Mouse (Mus musculus) adrenal gland, postnatal 25 days (tissue): ENCODE measurements around the gene Chchd6. TPM values are rescaled to one million over a fixed set of nuclear protein-coding genes. Genes with fewer than 3 reads are reported as not detected.

Experiments used
- DNase-seq: peaks from one replicate; pipeline ENCODE4 v3.0.0; 2021; ENCODE audit warnings: mixed read lengths
- total RNA-seq: library from RNA; stranded (reverse); gene quantifications from 2 replicates; pipeline ENCODE4 v1.2.3, GENCODE M21; 2021

Chchd6 gene
- total RNA-seq, 1 experiment from 2014 or later = 22.1 TPM

DNA sequence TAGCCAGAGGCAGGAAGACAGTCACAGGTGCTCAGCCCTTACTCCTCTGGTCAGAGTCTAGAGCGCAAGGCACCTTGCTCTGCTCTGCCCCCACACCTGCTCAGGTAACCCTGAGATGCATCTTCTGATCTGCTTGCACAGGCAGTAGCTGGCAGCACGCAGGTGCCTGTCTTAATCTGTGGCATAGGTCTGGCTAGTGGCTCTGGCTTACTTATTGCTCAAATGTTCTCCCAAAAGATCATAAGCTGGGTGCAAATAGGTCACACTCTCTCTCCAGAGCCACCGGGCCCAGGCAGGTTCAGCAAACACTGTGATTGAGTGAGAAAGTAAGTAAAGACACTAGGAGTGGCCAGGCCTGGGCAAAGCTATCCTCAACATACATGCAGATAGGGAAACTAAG lies 236.3 kb downstream of the Chchd6 start:
- DNase-seq = no peak

DNA sequence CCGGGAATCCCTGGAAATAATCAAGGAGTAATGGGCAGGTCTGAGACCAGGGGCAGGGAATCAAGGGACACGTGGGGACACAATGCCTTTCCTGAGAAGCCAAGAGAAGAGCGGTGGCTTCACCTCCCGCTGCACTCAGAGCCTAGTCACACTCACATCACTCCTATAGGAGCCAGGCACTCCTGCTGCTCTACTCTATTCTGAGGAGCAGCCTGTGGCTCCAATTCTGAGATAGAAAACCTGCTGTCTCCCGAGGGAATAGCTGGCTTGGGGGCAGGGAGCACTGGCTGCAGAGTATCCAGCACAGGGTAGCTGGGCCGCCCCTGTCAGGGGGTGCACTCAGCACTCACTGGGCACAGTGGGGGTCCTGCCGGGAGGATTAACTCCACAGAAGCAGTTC lies 239.8 kb downstream of the Chchd6 start:
- no peak for DNase-seq

DNA sequence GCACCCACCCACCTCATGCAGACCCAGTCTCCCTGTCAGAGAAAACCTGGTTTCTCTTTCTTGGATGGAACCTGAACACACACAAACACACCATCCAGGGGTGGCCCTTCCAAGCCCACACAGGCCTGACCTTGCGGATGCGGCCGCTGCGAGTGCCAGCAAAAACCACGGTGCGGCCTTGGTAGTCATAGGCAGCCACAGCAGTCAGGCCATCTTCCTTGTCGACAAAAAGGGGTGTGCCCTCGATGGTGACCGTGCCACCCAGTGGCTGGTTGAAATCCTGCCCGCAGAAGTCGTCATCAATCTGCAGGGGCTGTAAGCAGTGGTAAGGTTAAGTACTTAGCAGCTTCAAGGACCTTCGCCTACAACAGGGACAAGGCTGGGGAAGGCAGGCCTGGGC lies 240.7 kb downstream of the Chchd6 start:
- DNase-seq = peak; percentile 87

GRCm38 (mm10) chr6:89354076-89354475 lies 241.4 kb downstream of the Chchd6 start:
- DNase-seq = peak; percentile 48

GRCm38 (mm10) chr6:89353101-89353500 lies 242.4 kb downstream of the Chchd6 start:
- peak; percentile 46 for DNase-seq

DNA sequence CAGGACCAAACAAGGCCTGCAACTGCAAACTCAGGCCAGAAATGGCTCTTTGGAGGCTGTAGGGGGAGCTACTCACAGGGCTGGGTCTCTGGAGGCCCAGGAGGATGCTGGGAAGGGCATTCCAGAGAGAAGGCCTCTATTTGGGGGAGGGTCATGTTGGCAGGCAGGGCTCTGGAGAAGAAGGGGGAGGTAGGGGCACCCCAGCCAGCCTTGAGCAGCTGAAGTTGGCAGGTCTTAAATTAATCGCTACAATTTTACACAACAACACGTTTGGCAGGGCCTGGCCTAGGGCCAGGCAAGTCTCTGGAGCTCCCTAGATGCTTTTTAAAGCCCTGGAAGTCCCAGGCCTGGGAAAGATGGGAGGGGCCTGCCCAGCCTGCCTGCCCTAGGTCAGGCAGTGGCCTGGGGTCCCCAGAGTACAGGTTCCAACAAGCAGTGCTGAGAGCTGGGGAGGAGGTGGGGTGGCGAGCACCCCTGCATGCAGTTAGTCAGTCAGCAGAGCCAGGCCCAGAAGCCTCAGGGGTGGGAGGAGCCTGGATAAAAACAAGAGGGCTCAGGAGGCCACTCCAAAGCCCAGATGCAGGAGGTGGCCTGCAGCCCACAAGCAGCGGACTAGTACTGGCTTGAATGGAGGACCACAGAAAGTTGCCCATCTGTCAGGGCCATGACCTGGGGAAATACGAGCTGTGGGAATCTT lies 243.9 kb downstream of the Chchd6 start:
- peak; percentile 61 for DNase-seq

DNA sequence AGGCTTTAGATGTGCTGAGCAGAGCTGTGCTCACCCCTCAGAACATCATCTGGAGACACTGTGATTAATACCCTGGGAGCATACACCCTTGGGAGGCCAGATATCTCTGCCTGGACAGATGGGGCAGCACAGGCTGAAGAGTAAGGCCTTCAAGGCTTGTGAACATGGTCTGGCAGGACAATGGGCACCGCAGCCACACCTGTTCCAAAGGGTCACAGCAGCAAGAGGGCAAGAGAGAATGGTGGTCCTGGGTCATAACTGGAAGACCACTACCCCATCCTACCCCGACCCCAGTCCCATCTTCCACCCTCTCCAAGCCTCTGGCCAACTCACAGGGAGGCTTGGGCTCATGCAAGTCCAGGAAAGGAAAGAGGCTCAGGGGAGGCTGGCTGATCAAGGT lies 244.9 kb downstream of the Chchd6 start:
- DNase-seq = no peak

DNA sequence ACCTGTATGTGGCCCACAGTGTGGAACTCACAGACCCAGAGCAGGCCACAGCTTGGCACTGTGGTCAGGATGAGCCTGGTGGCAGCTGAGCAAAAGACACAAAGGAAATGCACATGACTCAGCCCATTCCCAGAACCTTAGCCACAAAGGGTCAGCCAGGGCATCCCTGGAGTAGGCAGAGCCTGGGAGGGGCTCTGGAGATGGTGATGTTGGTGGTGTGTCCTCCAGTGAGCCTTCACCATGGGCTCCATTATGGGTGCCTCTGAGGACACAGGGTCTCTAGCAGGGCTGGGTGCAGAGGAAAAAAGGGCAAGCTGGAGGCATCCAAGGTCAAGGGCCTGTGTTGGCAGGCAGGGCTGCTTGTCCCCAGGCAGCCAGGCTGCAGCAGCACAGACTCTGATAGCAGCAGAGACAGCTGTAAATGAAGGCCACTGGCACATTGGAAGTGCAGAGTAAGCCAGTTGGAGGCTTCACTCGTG lies 245.4 kb downstream of the Chchd6 start:
- DNase-seq = peak; percentile 50

DNA sequence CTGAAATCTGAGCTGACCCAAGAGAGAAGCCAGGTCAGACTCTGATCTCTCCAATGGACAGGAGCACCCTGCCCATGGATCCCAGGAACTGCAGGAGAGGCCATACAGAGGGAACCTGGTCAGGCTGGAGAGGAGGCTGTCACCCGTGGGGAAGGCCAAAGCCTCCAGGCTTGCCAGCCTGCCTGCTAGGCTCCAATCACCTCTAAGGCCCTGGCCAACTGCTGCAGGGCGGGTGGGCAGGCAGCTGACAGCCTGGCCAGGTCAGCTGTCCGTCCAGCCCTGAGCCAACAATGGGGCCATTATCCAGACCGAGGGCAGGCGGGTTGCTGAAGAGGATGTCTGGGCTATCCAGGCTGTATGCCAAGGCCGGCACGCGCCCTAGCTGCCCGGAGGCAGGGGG lies 247.1 kb downstream of the Chchd6 start:
- DNase-seq = peak; percentile 27

GRCm38 (mm10) chr6:89347792-89348191 lies 247.7 kb downstream of the Chchd6 start:
- peak; percentile 49 for DNase-seq

- DNase-seq = no peak
Observed at GRCm38 (mm10) chr6:89345855-89346254, 249.6 kb downstream of the Chchd6 start.

- DNase-seq = no peak
Observed at GRCm38 (mm10) chr6:89345486-89345785, 250.0 kb downstream of the Chchd6 start.

DNA sequence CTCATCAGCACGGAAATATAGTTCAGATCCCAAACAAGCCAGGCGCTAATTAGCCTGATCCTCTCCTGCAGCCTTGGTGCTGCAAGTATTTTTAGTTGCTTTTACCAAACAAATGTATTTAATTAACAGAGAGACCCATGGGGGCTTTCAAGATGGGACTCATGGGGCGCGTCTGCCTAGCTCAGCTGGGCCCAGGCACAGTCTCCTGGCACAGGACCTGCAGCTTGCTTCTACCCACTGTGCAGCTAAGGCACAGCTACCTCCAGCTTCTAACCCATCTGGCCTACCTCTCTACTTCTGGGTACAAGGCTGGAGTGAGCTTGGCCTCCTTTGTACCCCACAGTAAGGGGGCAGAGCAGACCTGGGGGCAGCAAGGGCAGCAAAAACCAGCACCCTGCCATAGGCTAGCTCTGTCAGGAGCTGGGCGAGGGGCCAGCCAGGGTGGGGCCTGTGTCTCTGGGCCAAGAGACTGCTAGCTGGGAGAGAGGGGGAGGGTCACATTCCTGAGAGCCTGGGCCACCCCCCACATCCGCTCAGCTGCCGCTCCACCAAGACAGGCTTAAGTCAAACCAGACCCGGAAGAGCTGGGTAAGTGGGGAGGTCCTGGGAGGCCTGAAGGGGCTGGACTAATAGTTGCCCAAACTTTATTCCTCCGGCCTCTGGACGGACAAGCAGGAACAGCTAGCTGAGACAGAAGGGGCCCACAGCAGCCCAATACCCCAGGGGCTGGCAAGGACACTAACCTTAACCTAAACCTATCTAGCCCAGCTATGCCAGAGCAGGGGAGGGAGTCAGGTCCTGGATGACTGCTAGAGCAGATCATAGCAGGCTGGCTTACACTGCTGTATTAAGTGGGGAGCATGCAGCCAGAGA lies 250.6 kb downstream of the Chchd6 start:
- peak; percentile 72 for DNase-seq

GRCm38 (mm10) chr6:89341981-89342380 lies 253.5 kb downstream of the Chchd6 start:
- DNase-seq = no peak

GRCm38 (mm10) chr6:89339447-89339846 lies 256.0 kb downstream of the Chchd6 start:
- peak; percentile 79 for DNase-seq

GRCm38 (mm10) chr6:89338733-89339132 lies 256.7 kb downstream of the Chchd6 start:
- DNase-seq = no peak

DNA sequence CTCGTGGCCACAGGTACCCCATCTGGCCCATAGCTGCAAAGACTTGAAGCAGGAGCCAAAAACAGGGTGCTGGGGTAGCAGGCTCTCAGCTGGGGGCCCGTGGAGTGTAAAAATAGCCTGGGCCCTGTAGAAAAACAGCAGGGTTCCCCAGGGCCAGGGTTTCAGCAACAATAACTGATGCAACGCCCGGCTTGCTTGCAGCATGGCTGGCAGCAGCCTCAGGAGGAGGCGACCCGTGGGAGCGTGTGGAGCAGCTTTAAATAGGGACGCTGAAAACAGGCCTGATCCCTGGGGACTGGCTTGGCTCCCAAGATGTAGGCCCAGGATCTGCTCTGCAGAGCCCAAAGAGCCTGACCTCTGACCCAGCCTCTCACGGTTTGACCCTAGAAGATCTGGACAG lies 257.9 kb downstream of the Chchd6 start:
- DNase-seq = peak; percentile 47

- DNase-seq = no peak
Observed at GRCm38 (mm10) chr6:89333964-89334702, 261.3 kb downstream of the Chchd6 start.
